Mouse (Mus musculus) thymus, adult 2 months (tissue): Measurements from ENCODE around the gene Zfp142.

Source experiments
- CTCF ChIP-seq: fragments of 200-500 bp; IDR thresholded peaks from 2 replicates; pipeline ENCODE4 v1.5.1; 2012; ENCODE audit warnings: mild to moderate bottlenecking, control low read depth, low read length, moderate library complexity, borderline replicate concordance; ENCODE audit not compliant: control insufficient read depth, poor library complexity, insufficient read depth; ENCODE audit errors: extremely low read depth
- POLR2A ChIP-seq: fragments of 200-500 bp; IDR thresholded peaks from 2 replicates; pipeline ENCODE4 v1.6.1; 2012; ENCODE audit warnings: mild to moderate bottlenecking, low read length, control low read depth, moderate library complexity; ENCODE audit not compliant: control insufficient read depth, poor library complexity, insufficient read depth; ENCODE audit errors: extremely low read depth

- TF ChIP-seq CTCF = no peak
- TF ChIP-seq POLR2A = no peak
Measured at GRCm38 (mm10) chr1:74569739-74570719, 18.0 kb downstream of the Zfp142 start.
